In the genomic region with DNA sequence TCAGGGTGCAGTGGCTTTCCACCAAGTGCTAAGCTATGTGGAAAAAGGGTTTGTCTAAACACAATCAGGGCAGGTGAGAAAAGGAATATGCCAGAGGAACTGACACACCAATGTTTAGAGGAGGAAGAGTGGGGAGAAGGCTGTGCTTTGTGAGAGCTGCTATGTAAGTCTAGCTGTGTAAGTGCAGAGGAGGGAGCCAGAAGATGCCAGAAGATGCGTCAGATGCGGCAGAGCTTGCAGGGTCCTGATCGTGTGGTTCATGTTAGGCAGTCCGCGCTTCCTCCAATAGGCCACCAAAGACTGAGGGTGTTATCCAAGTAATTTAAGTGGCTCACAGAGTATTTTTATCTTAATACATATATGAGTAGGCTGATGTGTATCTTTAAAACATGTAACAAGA, we compare ENCODE assay signal across 21 mouse cellular contexts. TPM values are rescaled to one million over a fixed set of nuclear protein-coding genes. Genes with fewer than 3 reads are reported as not detected.
DNase-seq lines count a peak whose midpoint lies in the region; TF ChIP-seq lines count a peak whose summit lies in the region.
"Had no signal": no experiment of that assay in that cellular context is flagged by ENCODE, and none has a peak within 500 bp of the region (broad histone marks: within the 10 kb centered on the region; RNA-seq: fewer than 3 reads in every experiment).

No protein-coding gene starts in this region.

- H3K4me1 ChIP-seq in cortical plate, adult 2 months (ENCODE audit: control insufficient read depth, insufficient read depth, low read length), result peaks cover 2% of the 10 kb centered on the region; the same call in 1 of the 2 replicates
- H3K4me1 ChIP-seq: embryonic facial prominence, embryonic 12.5 days; embryonic facial prominence, embryonic 15.5 days; heart, embryonic 10.5 days; heart, embryonic 13.5 days; hindbrain, embryonic 12.5 days; hindbrain, embryonic 15.5 days had no signal

- TF ChIP-seq CTCF in cortical plate, adult 2 months (IDR thresholded peaks at IDR 0.05; ENCODE audit: extremely low read depth, insufficient read depth, low read length), result no peak

- intact Hi-C loops in heart, postnatal 36 days (cut with DNase I), result no loop called here

- H3K4me3 ChIP-seq in cortical plate, adult 2 months (ENCODE audit: insufficient read depth, low read length), result no peak overlapping the region
- H3K4me3 ChIP-seq: embryonic facial prominence, embryonic 12.5 days; embryonic facial prominence, embryonic 15.5 days; heart, adult 2 months; heart, embryonic 10.5 days; heart, embryonic 13.5 days; hindbrain, embryonic 12.5 days; hindbrain, embryonic 15.5 days had no signal

- TF ChIP-seq POLR2A in cortical plate, adult 2 months (IDR thresholded peaks at IDR 0.05; ENCODE audit: extremely low read depth, insufficient read depth, low read length), result no peak

- 0 out of 2 replicates have a peak overlapping the region, but pooled peaks have one; percentile 5 for H3K27ac ChIP-seq in cortical plate, adult 2 months (ENCODE audit: insufficient read depth, low read length)
- H3K27ac ChIP-seq: embryonic facial prominence, embryonic 12.5 days; embryonic facial prominence, embryonic 15.5 days; heart, adult 2 months; heart, embryonic 10.5 days; heart, embryonic 13.5 days; hindbrain, embryonic 12.5 days; hindbrain, embryonic 15.5 days had no signal

- DNase-seq in heart, adult 11 months, result peak; percentile 66
- no peak for DNase-seq in heart, postnatal 36 days
- DNase-seq in right cerebral cortex, adult 18-20 months, result peak; percentile 14
- no peak for DNase-seq in right cerebral cortex, postnatal 36 days (ENCODE audit: low spot score in 2 of 2)
- no peak for DNase-seq in embryo, embryonic 9.5 days (ENCODE audit: extremely low spot score)
- DNase-seq: adrenal gland, adult 2 months; adrenal gland, postnatal 14 days; cerebellum, adult 11-12 months; cerebellum, adult 8-10 months; cerebellum, postnatal 10 days; cerebellum, postnatal 36 days; gastrocnemius, postnatal 25 days; heart, adult 2 months; heart, postnatal 14 days had no signal

RNA-seq across cellular contexts. Expression of gene Arid3b, which starts 31.3 kb away (rescaled TPM):
- total RNA-seq in heart, postnatal 36 days (2021), result 1 to 10 TPM; 3.6 to 4.1 TPM
- 7.7 and 8.5 TPM in 2 replicates for polyA plus RNA-seq in cortical plate, adult 2 months (2012; rRNA removed)

RNA-seq across cellular contexts. Expression of gene Ubl7, which starts 42.9 kb away (rescaled TPM):
- total RNA-seq in heart, postnatal 36 days (2021), result 10 to 100 TPM; 78.9 to 82.4 TPM
- 144 and 145 TPM in 2 replicates for polyA plus RNA-seq in cortical plate, adult 2 months (2012; rRNA removed)

Comparison
In these comparisons a context has a peak if more than half of its experiments do, and no peak if none do; other contexts are left out.
1. DNase-seq: peak in heart, adult 11 months (single experiment) and right cerebral cortex, adult 18-20 months (single experiment); none in heart, postnatal 36 days (0 of 2), right cerebral cortex, postnatal 36 days (0 of 2) and embryo, embryonic 9.5 days (single experiment).